Mouse (Mus musculus): ENCODE measurements around the gene Cpne1. TPM values are rescaled to one million over a fixed set of nuclear protein-coding genes. Genes with fewer than 3 reads are reported as not detected.

Gene Cpne1
- polyA plus RNA-seq, 1 experiment = 16.1 TPM

DNA sequence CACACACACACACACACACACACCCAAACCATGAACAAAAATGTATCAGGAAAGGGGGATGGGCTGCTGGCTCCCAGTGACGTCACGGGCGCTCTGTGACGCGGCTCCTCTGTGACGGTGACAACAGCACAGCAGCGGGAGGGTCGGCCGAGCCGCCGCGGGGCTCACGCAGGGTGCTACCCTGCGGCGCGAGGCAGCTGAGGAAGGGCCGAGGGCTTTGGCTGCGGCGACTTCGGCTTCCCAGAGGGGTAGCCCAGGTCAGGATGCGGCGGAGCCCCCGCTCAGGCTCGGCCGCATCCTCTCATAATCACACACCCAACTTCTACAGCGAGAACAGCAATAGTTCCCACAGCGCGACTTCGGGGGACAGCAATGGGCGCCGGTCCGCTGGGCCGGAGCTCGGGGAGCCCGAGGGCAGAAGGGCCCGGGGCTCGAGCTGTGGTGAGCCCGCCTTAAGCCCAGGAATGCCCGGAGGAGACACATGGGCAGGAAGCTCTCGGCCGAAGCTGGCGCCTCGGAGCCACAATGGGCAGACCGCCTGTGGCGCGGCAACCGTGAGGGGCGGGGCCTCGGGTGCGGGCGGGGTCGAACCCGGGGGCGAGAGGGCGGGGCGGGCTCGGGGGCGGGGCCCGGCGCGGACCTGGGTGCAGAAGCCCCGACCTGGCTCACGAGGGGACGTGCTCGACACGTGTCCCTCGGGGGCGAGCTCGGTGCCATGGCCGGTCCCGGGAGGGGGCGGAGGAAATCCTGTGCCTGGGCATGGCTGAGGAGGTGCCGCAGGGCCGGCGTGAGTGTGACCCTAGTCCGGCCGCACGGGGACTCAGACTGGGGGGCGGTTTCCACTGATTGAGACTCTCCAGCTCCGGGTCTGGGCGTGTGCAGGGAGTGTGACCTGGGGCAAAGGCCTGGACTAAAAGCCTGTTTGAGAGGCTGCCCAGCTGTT, 46.4 kb downstream of the Cpne1 start, which contains the start of gene Spag4:
Spag4 (plus strand) TSS at position 77 of the 943 bp plus-strand sequence.
- Histone ChIP-seq H3K4me3 (ENCODE audit: control insufficient read depth, low read depth, low read length) (peak within 1 kb of the TSS; percentile 91), H3K4me1 (ENCODE audit: control insufficient read depth, insufficient read depth, low read length) (peaks cover 11% of the 10 kb centered on the region), H3K36me3 (ENCODE audit: control insufficient read depth, insufficient read depth, low read length) (no peaks in the 10 kb centered on the region), H3K27ac (ENCODE audit: control insufficient read depth, insufficient read depth, low read depth, low read length) (peak within 1 kb of the TSS; percentile 88), H3K27me3 (ENCODE audit: control insufficient read depth, insufficient read depth, low read length) (no peaks in the 10 kb centered on the region)
- TF ChIP-seq CTCF (IDR thresholded peaks at IDR 0.05; ENCODE audit: control insufficient read depth, insufficient read depth, insufficient replicate concordance, low read depth, low read length) = no peak
- TF ChIP-seq POLR2A (IDR thresholded peaks at IDR 0.05; ENCODE audit: control insufficient read depth, low read depth, low read length) = peak; percentile 72

DNA sequence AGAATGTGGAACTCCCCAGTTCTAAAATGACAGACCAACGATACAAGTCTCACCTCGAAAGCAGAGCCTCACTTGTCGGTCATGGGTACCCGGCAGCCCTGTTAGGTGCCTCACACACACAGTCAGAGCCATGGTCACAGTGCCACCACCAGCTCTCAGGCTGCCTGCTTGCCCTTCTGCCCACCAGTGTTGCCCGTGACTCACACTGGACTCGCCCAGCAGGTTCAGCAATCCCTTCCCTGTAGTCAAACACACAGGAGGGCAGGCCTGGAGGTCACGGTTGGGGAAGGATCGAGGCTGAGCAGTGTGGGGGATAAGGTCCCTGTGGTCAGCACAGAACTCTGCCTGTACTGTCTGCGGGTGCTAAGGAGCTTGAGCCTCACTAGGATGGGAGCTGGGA, 58.9 kb downstream of the Cpne1 start, which contains the start of gene Fer1l4:
Fer1l4 (minus strand) TSS at position 132 of the 400 bp plus-strand sequence.
- TF ChIP-seq POLR2A (IDR thresholded peaks at IDR 0.05; ENCODE audit: control insufficient read depth, low read depth, low read length) (no peak), CTCF (IDR thresholded peaks at IDR 0.05; ENCODE audit: control insufficient read depth, insufficient read depth, insufficient replicate concordance, low read depth, low read length) (no peak)
- Histone ChIP-seq H3K4me1 (ENCODE audit: control insufficient read depth, insufficient read depth, low read length) (peaks cover 3% of the 10 kb centered on the region; the same call in 1 of the 2 replicates), H3K27me3 (ENCODE audit: control insufficient read depth, insufficient read depth, low read length) (no peaks in the 10 kb centered on the region), H3K4me3 (ENCODE audit: control insufficient read depth, low read depth, low read length) (no peak within 1 kb of the TSS), H3K27ac (ENCODE audit: control insufficient read depth, insufficient read depth, low read depth, low read length) (no peak within 1 kb of the TSS), H3K36me3 (ENCODE audit: control insufficient read depth, insufficient read depth, low read length) (no peaks in the 10 kb centered on the region)

DNA sequence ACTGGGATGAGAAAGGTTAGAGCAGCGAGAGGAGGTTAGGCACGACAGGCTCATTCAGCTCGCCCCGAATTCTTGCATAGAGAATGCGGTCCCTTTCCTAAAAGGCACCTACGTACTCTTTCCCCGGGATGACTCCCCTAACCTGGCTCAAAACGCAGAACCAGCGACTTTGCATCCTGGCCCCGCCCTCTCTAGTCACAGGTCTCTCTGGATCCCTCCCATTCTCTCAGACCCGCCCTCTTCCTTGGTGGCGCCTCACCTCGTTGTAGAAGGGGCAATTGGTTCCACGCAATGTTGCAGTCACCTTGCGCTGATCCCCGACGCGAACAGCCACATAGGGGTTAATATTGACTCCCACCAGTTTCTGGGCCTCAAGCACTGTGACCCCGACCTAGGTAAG, 63.8 kb downstream of the Cpne1 start:
- H3K27me3 ChIP-seq (ENCODE audit: control insufficient read depth, insufficient read depth, low read length) = no peaks in the 10 kb centered on the region
- H3K36me3 ChIP-seq (ENCODE audit: control insufficient read depth, insufficient read depth, low read length) = no peaks in the 10 kb centered on the region
- TF ChIP-seq POLR2A (IDR thresholded peaks at IDR 0.05; ENCODE audit: control insufficient read depth, low read depth, low read length) (no peak), CTCF (IDR thresholded peaks at IDR 0.05; ENCODE audit: control insufficient read depth, insufficient read depth, insufficient replicate concordance, low read depth, low read length) (no peak)
- H3K4me1 ChIP-seq (ENCODE audit: control insufficient read depth, insufficient read depth, low read length) = peaks cover 3% of the 10 kb centered on the region
- H3K27ac ChIP-seq (ENCODE audit: control insufficient read depth, insufficient read depth, low read depth, low read length) = no peak overlapping the region
- H3K4me3 ChIP-seq (ENCODE audit: control insufficient read depth, low read depth, low read length) = no peak overlapping the region

DNA sequence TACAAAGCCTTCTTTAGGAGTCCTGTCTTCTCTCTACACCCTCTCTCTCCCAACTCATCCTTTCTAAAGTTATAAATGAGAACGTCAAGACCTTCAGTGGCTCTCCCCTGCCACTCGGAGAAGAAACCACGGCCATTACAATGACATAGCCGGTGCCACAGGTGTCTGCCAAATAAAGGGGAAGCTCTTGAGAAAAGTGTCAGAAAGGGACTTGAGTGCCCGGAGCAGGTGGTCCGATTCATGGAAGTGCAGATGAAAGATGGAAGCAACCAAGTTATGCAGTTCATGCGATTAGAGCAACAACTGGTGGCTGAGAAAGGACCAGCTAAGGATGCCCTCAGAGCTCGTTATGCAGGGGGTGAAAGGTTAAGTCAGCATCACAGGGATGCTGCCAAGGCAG, 68.9 kb downstream of the Cpne1 start:
- H3K27ac ChIP-seq (ENCODE audit: control insufficient read depth, insufficient read depth, low read depth, low read length) = no peak overlapping the region
- no peaks in the 10 kb centered on the region for H3K36me3 ChIP-seq (ENCODE audit: control insufficient read depth, insufficient read depth, low read length)
- no peak for TF ChIP-seq POLR2A (IDR thresholded peaks at IDR 0.05; ENCODE audit: control insufficient read depth, low read depth, low read length)
- TF ChIP-seq CTCF (IDR thresholded peaks at IDR 0.05; ENCODE audit: control insufficient read depth, insufficient read depth, insufficient replicate concordance, low read depth, low read length) = no peak
- no peak overlapping the region for H3K4me3 ChIP-seq (ENCODE audit: control insufficient read depth, low read depth, low read length)
- H3K27me3 ChIP-seq (ENCODE audit: control insufficient read depth, insufficient read depth, low read length) = no peaks in the 10 kb centered on the region
- H3K4me1 ChIP-seq (ENCODE audit: control insufficient read depth, insufficient read depth, low read length) = no peaks in the 10 kb centered on the region; the same call in none of the 2 replicates

GRCm38 (mm10) chr2:156039390-156039789, 72.4 kb downstream of the Cpne1 start:
- no peak overlapping the region for H3K4me3 ChIP-seq (ENCODE audit: control insufficient read depth, low read depth, low read length)
- H3K4me1 ChIP-seq (ENCODE audit: control insufficient read depth, insufficient read depth, low read length) = 0 out of 2 replicates have a peak, but pooled peaks cover 3% of the 10 kb centered on the region
- H3K36me3 ChIP-seq (ENCODE audit: control insufficient read depth, insufficient read depth, low read length) = no peaks in the 10 kb centered on the region
- TF ChIP-seq POLR2A (IDR thresholded peaks at IDR 0.05; ENCODE audit: control insufficient read depth, low read depth, low read length) = no peak
- TF ChIP-seq CTCF (IDR thresholded peaks at IDR 0.05; ENCODE audit: control insufficient read depth, insufficient read depth, insufficient replicate concordance, low read depth, low read length) = no peak
- no peak overlapping the region for H3K27ac ChIP-seq (ENCODE audit: control insufficient read depth, insufficient read depth, low read depth, low read length)
- H3K27me3 ChIP-seq (ENCODE audit: control insufficient read depth, insufficient read depth, low read length) = no peaks in the 10 kb centered on the region

DNA sequence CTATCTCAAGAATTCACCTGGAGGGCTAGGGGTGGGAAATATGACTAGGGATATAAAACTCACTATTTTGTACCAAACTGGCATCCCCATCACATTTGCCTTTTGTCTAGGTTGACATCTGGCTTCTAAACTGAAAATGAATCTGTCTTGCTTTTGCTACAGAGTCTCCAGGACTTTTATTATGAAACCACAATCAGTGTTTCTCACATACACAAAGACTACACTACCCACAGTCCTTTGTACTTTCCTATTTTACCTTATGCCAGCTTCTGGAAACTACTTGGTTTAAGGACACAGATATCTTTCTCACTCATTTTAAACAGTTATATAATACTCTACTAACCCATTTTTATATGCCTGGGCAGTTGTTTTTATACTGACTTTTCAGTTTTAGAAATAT, 86.3 kb downstream of the Cpne1 start:
- Histone ChIP-seq H3K4me3 (ENCODE audit: control insufficient read depth, low read depth, low read length) (no peak overlapping the region), H3K27me3 (ENCODE audit: control insufficient read depth, insufficient read depth, low read length) (no peaks in the 10 kb centered on the region), H3K36me3 (ENCODE audit: control insufficient read depth, insufficient read depth, low read length) (no peaks in the 10 kb centered on the region), H3K4me1 (ENCODE audit: control insufficient read depth, insufficient read depth, low read length) (no peaks in the 10 kb centered on the region), H3K27ac (ENCODE audit: control insufficient read depth, insufficient read depth, low read depth, low read length) (no peak overlapping the region)
- TF ChIP-seq POLR2A (IDR thresholded peaks at IDR 0.05; ENCODE audit: control insufficient read depth, low read depth, low read length) = no peak
- TF ChIP-seq CTCF (IDR thresholded peaks at IDR 0.05; ENCODE audit: control insufficient read depth, insufficient read depth, insufficient replicate concordance, low read depth, low read length) = no peak

Other genes starting within 250 kb of the Cpne1 start
- gene Uqcc1, start 181.7 kb downstream of the Cpne1 start, polyA plus RNA-seq (2012; rRNA removed) = 48.6 and 52.9 TPM in 2 replicates
- gene Gm15557, start 171.2 kb downstream of the Cpne1 start, polyA plus RNA-seq (2012; rRNA removed) = 0.17 and 0.19 TPM in 2 replicates
- gene Gdf5, start 166.6 kb downstream of the Cpne1 start, polyA plus RNA-seq (2012; rRNA removed) = 0.17 and 0.46 TPM in 2 replicates
- gene Cep250, start 155.5 kb downstream of the Cpne1 start, polyA plus RNA-seq (2012; rRNA removed) = 5.8 and 6.4 TPM in 2 replicates
- gene 6430550D23Rik, start 104.0 kb downstream of the Cpne1 start, polyA plus RNA-seq (2012; rRNA removed) = 24.6 and 24.9 TPM in 2 replicates
- 400 and 412 TPM in 2 replicates for gene Ergic3, start 103.9 kb downstream of the Cpne1 start, polyA plus RNA-seq (2012; rRNA removed)
- gene Fer1l4, start 59.0 kb downstream of the Cpne1 start, polyA plus RNA-seq (2012; rRNA removed) = 2.7 TPM in 2 replicates
- gene Spag4, start 46.8 kb downstream of the Cpne1 start, polyA plus RNA-seq (2012; rRNA removed) = 844 and 859 TPM in 2 replicates
- 8.9 and 12.1 TPM in 2 replicates for gene Rbm12, start within 50 bp of the Cpne1 start, polyA plus RNA-seq (2012; rRNA removed)
- 3.8 and 6.9 TPM in 2 replicates for gene Gm28036, start 15.1 kb upstream of the Cpne1 start, polyA plus RNA-seq (2012; rRNA removed)
- gene Romo1, start 32.1 kb upstream of the Cpne1 start, polyA plus RNA-seq (2012; rRNA removed) = 79.6 and 105 TPM in 2 replicates
- gene Nfs1, start 32.2 kb upstream of the Cpne1 start, polyA plus RNA-seq (2012; rRNA removed) = 42.0 and 42.8 TPM in 2 replicates
- gene Rbm39, start 68.3 kb upstream of the Cpne1 start, polyA plus RNA-seq (2012; rRNA removed) = 19.3 and 27.9 TPM in 2 replicates
- 11.2 and 12.0 TPM in 2 replicates for gene Phf20, start 84.5 kb upstream of the Cpne1 start, polyA plus RNA-seq (2012; rRNA removed)
- gene Cnbd2, start 200.3 kb upstream of the Cpne1 start, polyA plus RNA-seq (2012; rRNA removed) = 94.5 and 95.7 TPM in 2 replicates
- gene Scand1, start 200.7 kb upstream of the Cpne1 start, polyA plus RNA-seq (2012; rRNA removed) = 212 and 340 TPM in 2 replicates

Data from testis, adult 2 months (tissue).